9 mouse cellular contexts compared by ENCODE assay signal in the genomic region with DNA sequence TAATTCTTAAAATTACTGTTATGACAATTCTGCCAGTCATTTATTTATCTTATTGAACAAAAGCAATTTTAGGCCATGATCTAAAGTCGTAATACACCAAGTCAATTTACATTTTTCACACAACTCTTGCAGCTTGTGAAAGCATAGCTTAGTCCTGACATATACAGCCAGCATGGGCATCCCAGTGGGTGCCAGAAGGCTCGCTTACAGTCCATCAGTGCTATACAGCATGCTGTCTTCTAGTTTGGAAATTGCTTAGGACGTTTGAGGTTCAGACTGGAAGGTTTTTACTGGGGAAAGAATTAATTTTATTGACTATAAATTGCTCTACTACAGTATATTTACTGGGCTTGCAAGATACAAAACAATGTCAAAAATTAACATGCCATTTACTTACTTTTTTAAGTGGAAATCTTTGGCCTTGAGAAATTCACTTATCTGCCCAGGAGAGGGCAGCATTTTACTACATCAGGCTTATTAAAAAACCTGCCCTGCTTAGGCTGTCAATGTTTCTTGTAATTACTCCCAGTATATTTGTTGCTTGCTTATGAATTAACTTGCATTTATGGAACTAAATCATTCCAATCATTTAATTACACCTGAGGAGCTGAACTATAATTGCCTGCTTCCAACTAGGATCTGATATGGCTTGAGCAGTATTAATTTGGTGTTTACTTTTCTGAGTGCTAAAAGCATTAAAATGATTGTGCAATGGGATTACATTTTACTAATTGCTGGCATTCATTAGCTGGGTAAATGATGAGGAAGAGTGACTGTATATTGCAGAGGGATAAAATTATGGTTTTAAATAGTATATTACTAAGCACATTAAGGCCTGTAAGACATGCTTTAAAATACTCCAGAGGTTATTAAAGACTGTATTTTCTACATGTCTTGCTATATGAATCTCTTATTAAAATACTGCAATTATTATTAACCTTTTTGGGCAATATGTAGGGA. TPM values are rescaled to one million over a fixed set of nuclear protein-coding genes. Genes with fewer than 3 reads are reported as not detected.
DNase-seq lines count a peak whose midpoint lies in the region; ATAC-seq lines count a peak whose summit lies in the region.
"Had no signal": no experiment of that assay in that cellular context is flagged by ENCODE, and none has a peak within 500 bp of the region (broad histone marks: within the 10 kb centered on the region; RNA-seq: fewer than 3 reads in every experiment).

No protein-coding gene starts in this region.

- 47% methylated on average over 3 of the region's 3 CpGs for WGBS in intestine, embryonic 16.5 days
- WGBS in neural tube, embryonic 14.5 days: 40% methylated on average over 3 of the region's 3 CpGs

- H3K27me3 ChIP-seq in intestine, embryonic 16.5 days (replicated peaks; ENCODE audit: control insufficient read depth, insufficient read depth, low read length): no peaks in the 10 kb centered on the region
- H3K27me3 ChIP-seq in neural tube, embryonic 14.5 days (ENCODE audit: control insufficient read depth, insufficient read depth, low read length): no peaks in the 10 kb centered on the region

- DNase-seq in CD4-positive, CD25-positive, alpha-beta regulatory T cell, adult 2 months (ENCODE audit: low read depth, low spot score): peak; percentile 50
- DNase-seq in layer of hippocampus, adult 9-10 months (ENCODE audit: low spot score): peak; percentile 2
- no peak for DNase-seq in layer of hippocampus, adult 9-11 months
- DNase-seq in cerebellum, adult 9-10 months: peak; percentile 18
- no peak for DNase-seq in spleen, postnatal 14 days (ENCODE audit: low spot score in 2 of 2)

- no peak overlapping the region for H3K9ac ChIP-seq in intestine, embryonic 16.5 days (ENCODE audit: low read depth, low read length)
- H3K9ac ChIP-seq in neural tube, embryonic 14.5 days (replicated peaks; ENCODE audit: low read depth, low read length): no peak overlapping the region

- H3K4me1 ChIP-seq in intestine, embryonic 16.5 days (ENCODE audit: control insufficient read depth, insufficient read depth, low read length): no peaks in the 10 kb centered on the region
- no peaks in the 10 kb centered on the region for H3K4me1 ChIP-seq in neural tube, embryonic 14.5 days (ENCODE audit: control insufficient read depth, insufficient read depth, low read length)

- H3K36me3 ChIP-seq in intestine, embryonic 16.5 days (ENCODE audit: control insufficient read depth, insufficient read depth, low read length): no peaks in the 10 kb centered on the region
- H3K36me3 ChIP-seq in neural tube, embryonic 14.5 days (ENCODE audit: control insufficient read depth, insufficient read depth, low read length): no peaks in the 10 kb centered on the region

- no peak overlapping the region for H3K4me2 ChIP-seq in intestine, embryonic 16.5 days (ENCODE audit: low read depth, low read length)
- no peak overlapping the region for H3K4me2 ChIP-seq in neural tube, embryonic 14.5 days (ENCODE audit: low read depth, low read length)

- no peak for ATAC-seq in CD4-positive, CD25-positive, alpha-beta regulatory T cell, adult 4 months
- ATAC-seq in intestine, embryonic 16.5 days: peak; percentile 50; the same call in 1 of the 2 replicates
- ATAC-seq in neural tube, embryonic 14.5 days (ENCODE audit: low read depth): peak; percentile 94

- no peak overlapping the region for H3K27ac ChIP-seq in intestine, embryonic 16.5 days (ENCODE audit: low read length)
- H3K27ac ChIP-seq in neural tube, embryonic 14.5 days (ENCODE audit: low read depth, low read length): no peak overlapping the region

- no peak overlapping the region for H3K4me3 ChIP-seq in intestine, embryonic 16.5 days (ENCODE audit: low read length)
- no peak overlapping the region for H3K4me3 ChIP-seq in neural tube, embryonic 14.5 days (ENCODE audit: low read depth, low read length)
- H3K4me3 ChIP-seq: erythroblast, embryonic 14.5 days had no signal

- H3K9me3 ChIP-seq in intestine, embryonic 16.5 days (ENCODE audit: control insufficient read depth, low read length): no peaks in the 10 kb centered on the region
- H3K9me3 ChIP-seq in neural tube, embryonic 14.5 days (ENCODE audit: control insufficient read depth, low read length): no peaks in the 10 kb centered on the region

RNA-seq across cellular contexts. Expression of a gene that starts 51.2 kb away (rescaled TPM):
- 10 to 100 TPM; 14.8 to 16.0 TPM for polyA plus RNA-seq in CD4-positive, CD25-positive, alpha-beta regulatory T cell, adult 4 months (2017; shearing (Covaris generic))
- polyA plus RNA-seq in intestine, embryonic 16.5 days (2015; fragmentation: Nextera tagmentation; extraction: Ambion mirVana): 7.2 and 9.9 TPM in 2 replicates
- polyA plus RNA-seq in neural tube, embryonic 14.5 days (2014; fragmentation: Nextera tagmentation; extraction: Ambion mirVana): 5.1 TPM in 2 replicates

RNA-seq across cellular contexts. Expression of a gene that starts 51.2 kb away (rescaled TPM):
- polyA plus RNA-seq in CD4-positive, CD25-positive, alpha-beta regulatory T cell, adult 4 months (2017; shearing (Covaris generic)): 10 to 100 TPM; 57.7 to 62.7 TPM
- polyA plus RNA-seq in intestine, embryonic 16.5 days (2015; fragmentation: Nextera tagmentation; extraction: Ambion mirVana): 54.2 and 59.2 TPM in 2 replicates
- polyA plus RNA-seq in neural tube, embryonic 14.5 days (2014; fragmentation: Nextera tagmentation; extraction: Ambion mirVana): 22.2 and 27.4 TPM in 2 replicates

Comparison
In these comparisons a context has a peak if more than half of its experiments do, and no peak if none do; other contexts are left out.
1. DNase-seq: peak in CD4-positive, CD25-positive, alpha-beta regulatory T cell, adult 2 months (single experiment), layer of hippocampus, adult 9-10 months (single experiment) and cerebellum, adult 9-10 months (single experiment); none in layer of hippocampus, adult 9-11 months (single experiment) and spleen, postnatal 14 days (0 of 2).